ENCODE assay signal across 19 mouse cellular contexts in genomic region chr12:85368441-85369063, GRCm38 (mm10). TPM values are rescaled to one million over a fixed set of nuclear protein-coding genes. Genes with fewer than 3 reads are reported as not detected.
DNase-seq lines count a peak whose midpoint lies in the region; TF ChIP-seq lines count a peak whose summit lies in the region.
"Had no signal": no experiment of that assay in that cellular context is flagged by ENCODE, and none has a peak within 500 bp of the region (broad histone marks: within the 10 kb centered on the region; RNA-seq: fewer than 3 reads in every experiment).

No protein-coding gene starts in this region.

- 59% methylated on average over 6 of the region's 6 CpGs for WGBS in heart, embryonic 10.5 days

- peaks cover 42% of the 10 kb centered on the region for H3K4me1 ChIP-seq in heart, embryonic 10.5 days

- no peak for TF ChIP-seq CTCF in layer of hippocampus, adult 2 months (conservative IDR thresholded peaks at IDR 0.05)

- H3K36me3 ChIP-seq in heart, embryonic 10.5 days: 0 out of 2 replicates have a peak, but pooled peaks cover 9% of the 10 kb centered on the region

- H3K4me3 ChIP-seq in heart, embryonic 10.5 days: no peak overlapping the region
- H3K4me3 ChIP-seq in layer of hippocampus, adult 2 months: no peak overlapping the region
- H3K4me3 ChIP-seq: embryonic facial prominence, embryonic 10.5 days; forebrain, embryonic 13.5 days; heart, adult 2 months had no signal

- H3K27me3 ChIP-seq in heart, embryonic 10.5 days (ENCODE audit: insufficient read depth, poor library complexity, severe bottlenecking): no peaks in the 10 kb centered on the region
- H3K27me3 ChIP-seq: forebrain, embryonic 13.5 days had no signal

- no peak for DNase-seq in heart, embryonic 10.5 days (ENCODE audit: low spot score)
- DNase-seq in heart, adult 18-20 months: no peak
- DNase-seq in layer of hippocampus, adult 2 months (ENCODE audit: low spot score in 2 of 2): no peak
- no peak for DNase-seq in layer of hippocampus, adult 9-11 months
- peak; percentile 82 for DNase-seq in R1 (ENCODE audit: low read depth, low spot score)
- no peak for DNase-seq in kidney, postnatal 36 days
- no peak for DNase-seq in kidney, postnatal 10 days
- DNase-seq: adrenal gland, adult 2 months; adrenal gland, postnatal 25 days; cerebellum, adult 18-20 months; cerebellum, adult 9-11 months; cerebellum, postnatal 36 days; gastrocnemius, postnatal 10 days; heart, adult 2 months; heart, postnatal 10 days; kidney, adult 11 months had no signal

- H3K9me3 ChIP-seq in heart, embryonic 10.5 days: no peaks in the 10 kb centered on the region
- H3K9me3 ChIP-seq: embryonic facial prominence, embryonic 10.5 days; forebrain, embryonic 13.5 days; G1E had no signal

- peak overlapping the region; percentile 56; the same call in 1 of the 2 replicates for H3K27ac ChIP-seq in heart, embryonic 10.5 days
- peak overlapping the region; percentile 59 for H3K27ac ChIP-seq in layer of hippocampus, adult 2 months
- H3K27ac ChIP-seq: embryonic facial prominence, embryonic 10.5 days; forebrain, embryonic 13.5 days; heart, adult 2 months had no signal

RNA-seq across cellular contexts. Expression of gene Tmed10, which starts 6.1 kb away (rescaled TPM):
- 308 and 314 TPM in 2 replicates for polyA plus RNA-seq in heart, embryonic 10.5 days (2016; fragmentation: Nextera tagmentation; extraction: Ambion mirVana)
- 100 to 1,000 TPM; 168 to 175 TPM for total RNA-seq in heart, adult 18-20 months (2021)
- 100 to 1,000 TPM; 156 to 166 TPM for total RNA-seq in layer of hippocampus, adult 2 months (2021)

RNA-seq across cellular contexts. Expression of gene Nek9, which starts 29.4 kb away (rescaled TPM):
- 24.3 and 24.6 TPM in 2 replicates for polyA plus RNA-seq in heart, embryonic 10.5 days (2016; fragmentation: Nextera tagmentation; extraction: Ambion mirVana)
- total RNA-seq in heart, adult 18-20 months (2021): 100 to 1,000 TPM; 119 to 125 TPM
- 10 to 100 TPM; 34.2 to 35.5 TPM for total RNA-seq in layer of hippocampus, adult 2 months (2021)
